9 mouse cellular contexts compared by ENCODE assay signal in genomic region chr4:45341226-45341625, GRCm38 (mm10). TPM values are rescaled to one million over a fixed set of nuclear protein-coding genes. Genes with fewer than 3 reads are reported as not detected.
DNase-seq lines count a peak whose midpoint lies in the region; ATAC-seq and TF ChIP-seq lines count a peak whose summit lies in the region.
"Had no signal": no experiment of that assay in that cellular context is flagged by ENCODE, and none has a peak within 500 bp of the region (broad histone marks: within the 10 kb centered on the region; RNA-seq: fewer than 3 reads in every experiment).

No protein-coding gene starts in this region.

- ATAC-seq in G1E (ENCODE audit: extremely low read depth, insufficient number of reproducible peaks, low FRiP score, poor library complexity, severe bottlenecking): no peak
- no peak; the same call in 1 of the 2 replicates for ATAC-seq in forebrain, postnatal 0 days
- no peak for ATAC-seq in liver, embryonic 15.5 days (ENCODE audit: insufficient read depth)
- no peak for ATAC-seq in inflammation-experienced regulatory T-cells, adult 6 months

- WGBS in heart, embryonic 10.5 days: 50% methylated on average over 9 of the region's 9 CpGs
- WGBS in forebrain, postnatal 0 days: 48% methylated on average over 9 of the region's 9 CpGs
- 59% methylated on average over 9 of the region's 9 CpGs for WGBS in liver, embryonic 15.5 days (ENCODE audit: insufficient replicate concordance)

- intact Hi-C loops in heart, postnatal 14 days (cut with DNase I): loop anchor here (2.0 to 5.0 kb wide), 3 partner anchors 20 to 191 kb away; partner anchors contain the start of genes Shb and Slc25a51

- TF ChIP-seq CTCF in G1E (IDR thresholded peaks at IDR 0.05; ENCODE audit: low read depth, low read length): no peak
- TF ChIP-seq CTCF in forebrain, postnatal 0 days (IDR thresholded peaks at IDR 0.05; ENCODE audit: low read depth): no peak

- H3K4me1 ChIP-seq in heart, embryonic 10.5 days: peaks cover 15% of the 10 kb centered on the region
- peaks cover 20% of the 10 kb centered on the region for H3K4me1 ChIP-seq in G1E (ENCODE audit: insufficient read depth, low read depth, low read length)
- peaks cover 15% of the 10 kb centered on the region; the same call in 1 of the 2 replicates for H3K4me1 ChIP-seq in forebrain, postnatal 0 days (ENCODE audit: insufficient read depth)
- peaks cover 25% of the 10 kb centered on the region for H3K4me1 ChIP-seq in liver, embryonic 15.5 days (replicated peaks)

- DNase-seq in heart, embryonic 10.5 days (ENCODE audit: low spot score): no peak
- DNase-seq in heart, postnatal 14 days: no peak
- no peak for DNase-seq in G1E (ENCODE audit: low spot score)
- no peak for DNase-seq in forebrain, postnatal 0 days
- no peak for DNase-seq in spleen, postnatal 36 days (ENCODE audit: low spot score in 2 of 2)
- no peak for DNase-seq in right cerebral cortex, postnatal 36 days (ENCODE audit: low spot score in 2 of 2)

- H3K27me3 ChIP-seq in heart, embryonic 10.5 days (ENCODE audit: insufficient read depth, poor library complexity, severe bottlenecking): no peaks in the 10 kb centered on the region
- H3K27me3 ChIP-seq in G1E (ENCODE audit: insufficient read depth, low read length): peaks cover 10% of the 10 kb centered on the region
- H3K27me3 ChIP-seq in forebrain, postnatal 0 days (ENCODE audit: insufficient read depth, low read length): no peaks in the 10 kb centered on the region
- no peaks in the 10 kb centered on the region for H3K27me3 ChIP-seq in liver, embryonic 15.5 days
- H3K27me3 ChIP-seq: Patski had no signal

- H3K9me3 ChIP-seq in heart, embryonic 10.5 days: no peaks in the 10 kb centered on the region
- no peaks in the 10 kb centered on the region for H3K9me3 ChIP-seq in G1E (replicated peaks)
- H3K9me3 ChIP-seq in forebrain, postnatal 0 days (ENCODE audit: low read length): no peaks in the 10 kb centered on the region
- H3K9me3 ChIP-seq in liver, embryonic 15.5 days (replicated peaks): no peaks in the 10 kb centered on the region

- peak overlapping the region; percentile 86 for H3K9ac ChIP-seq in forebrain, postnatal 0 days
- H3K9ac ChIP-seq in liver, embryonic 15.5 days: peak overlapping the region; percentile 99; the same call in 1 of the 2 replicates

- peaks cover 11% of the 10 kb centered on the region; the same call in 1 of the 2 replicates for H3K36me3 ChIP-seq in heart, embryonic 10.5 days
- peaks cover 15% of the 10 kb centered on the region for H3K36me3 ChIP-seq in G1E (replicated peaks)
- peaks cover 4% of the 10 kb centered on the region; the same call in 1 of the 2 replicates for H3K36me3 ChIP-seq in forebrain, postnatal 0 days (ENCODE audit: insufficient read depth)
- peaks cover 13% of the 10 kb centered on the region for H3K36me3 ChIP-seq in liver, embryonic 15.5 days (replicated peaks)

- peak overlapping the region; percentile 95 for H3K4me3 ChIP-seq in heart, embryonic 10.5 days
- peak overlapping the region; percentile 92 for H3K4me3 ChIP-seq in G1E (ENCODE audit: low read depth, low read length)
- H3K4me3 ChIP-seq in forebrain, postnatal 0 days (ENCODE audit: low read depth, low read length): peak overlapping the region; percentile 95; the same call in 1 of the 2 replicates
- H3K4me3 ChIP-seq in liver, embryonic 15.5 days (replicated peaks): peak overlapping the region; percentile 96

- peak overlapping the region; percentile 91 for H3K4me2 ChIP-seq in forebrain, postnatal 0 days (ENCODE audit: low read depth)
- H3K4me2 ChIP-seq in liver, embryonic 15.5 days: peak overlapping the region; percentile 91

- H3K27ac ChIP-seq in heart, embryonic 10.5 days: peak overlapping the region; percentile 98; the same call in 1 of the 2 replicates
- peak overlapping the region; percentile 88 for H3K27ac ChIP-seq in forebrain, postnatal 0 days (ENCODE audit: low read depth, low read length)
- 0 out of 2 replicates have a peak overlapping the region, but pooled peaks have one; percentile 99 for H3K27ac ChIP-seq in liver, embryonic 15.5 days (replicated peaks)

RNA-seq across cellular contexts. Expression of gene Dcaf10, which starts 0.7 kb away (rescaled TPM):
- polyA plus RNA-seq in heart, embryonic 10.5 days (2016; fragmentation: Nextera tagmentation; extraction: Ambion mirVana): 9.1 and 9.9 TPM in 2 replicates
- 10 to 100 TPM; 18.1 to 19.0 TPM for total RNA-seq in heart, postnatal 14 days (2021)
- total RNA-seq in G1E (2014; fragmentation: Nextera tagmentation): 18.0 and 23.5 TPM in 2 replicates
- 13.6 and 13.8 TPM in 2 replicates for total RNA-seq in G1E (2017)
- 28.8 and 38.6 TPM in 2 replicates for polyA plus RNA-seq in G1E (2012)
- total RNA-seq in forebrain, postnatal 0 days (2014; rRNA removed): 17.0 and 22.6 TPM in 2 replicates
- 7.5 and 9.6 TPM in 2 replicates for polyA plus RNA-seq in forebrain, postnatal 0 days (2015; fragmentation: Nextera tagmentation; extraction: Ambion mirVana)
- 5.7 and 6.9 TPM in 2 replicates for polyA plus RNA-seq in liver, embryonic 15.5 days (2015; fragmentation: Nextera tagmentation; extraction: Ambion mirVana)
- 1 to 10 TPM; 2.0 to 2.4 (median 2.2) TPM for polyA plus RNA-seq in inflammation-experienced regulatory T-cells, adult 6 months (2017; shearing (Covaris generic))

RNA-seq across cellular contexts. Expression of gene Exosc3, which starts 1.3 kb away (rescaled TPM):
- 51.1 and 84.1 TPM in 2 replicates for polyA plus RNA-seq in heart, embryonic 10.5 days (2016; fragmentation: Nextera tagmentation; extraction: Ambion mirVana)
- 10 to 100 TPM; 12.2 to 13.8 TPM for total RNA-seq in heart, postnatal 14 days (2021)
- 70.5 and 82.3 TPM in 2 replicates for total RNA-seq in G1E (2014; fragmentation: Nextera tagmentation)
- total RNA-seq in G1E (2017): 240 and 278 TPM in 2 replicates
- polyA plus RNA-seq in G1E (2012): 125 and 148 TPM in 2 replicates
- 27.0 and 28.1 TPM in 2 replicates for total RNA-seq in forebrain, postnatal 0 days (2014; rRNA removed)
- polyA plus RNA-seq in forebrain, postnatal 0 days (2015; fragmentation: Nextera tagmentation; extraction: Ambion mirVana): 25.5 and 26.8 TPM in 2 replicates
- 46.1 and 47.9 TPM in 2 replicates for polyA plus RNA-seq in liver, embryonic 15.5 days (2015; fragmentation: Nextera tagmentation; extraction: Ambion mirVana)
- polyA plus RNA-seq in inflammation-experienced regulatory T-cells, adult 6 months (2017; shearing (Covaris generic)): 10 to 100 TPM; 40.6 to 61.5 (median 45.0) TPM

RNA-seq across cellular contexts. Expression of gene Trmt10b, which starts 44.3 kb away (rescaled TPM):
- 11.9 and 17.0 TPM in 2 replicates for polyA plus RNA-seq in heart, embryonic 10.5 days (2016; fragmentation: Nextera tagmentation; extraction: Ambion mirVana)
- 1 to 10 TPM; 4.0 to 5.6 TPM for total RNA-seq in heart, postnatal 14 days (2021)
- 29.0 and 31.0 TPM in 2 replicates for total RNA-seq in G1E (2014; fragmentation: Nextera tagmentation)
- total RNA-seq in G1E (2017): 22.8 and 23.4 TPM in 2 replicates
- 1.7 and 2.0 TPM in 2 replicates for polyA plus RNA-seq in G1E (2012)
- total RNA-seq in forebrain, postnatal 0 days (2014; rRNA removed): 16.6 and 18.3 TPM in 2 replicates
- 16.9 and 23.8 TPM in 2 replicates for polyA plus RNA-seq in forebrain, postnatal 0 days (2015; fragmentation: Nextera tagmentation; extraction: Ambion mirVana)
- polyA plus RNA-seq in liver, embryonic 15.5 days (2015; fragmentation: Nextera tagmentation; extraction: Ambion mirVana): 3.7 and 4.9 TPM in 2 replicates
- 10 to 100 TPM; 17.4 to 20.7 (median 20.1) TPM for polyA plus RNA-seq in inflammation-experienced regulatory T-cells, adult 6 months (2017; shearing (Covaris generic))
